Mouse (Mus musculus): Measurements from ENCODE around the gene Saxo2.

The Saxo2 gene

DNA sequence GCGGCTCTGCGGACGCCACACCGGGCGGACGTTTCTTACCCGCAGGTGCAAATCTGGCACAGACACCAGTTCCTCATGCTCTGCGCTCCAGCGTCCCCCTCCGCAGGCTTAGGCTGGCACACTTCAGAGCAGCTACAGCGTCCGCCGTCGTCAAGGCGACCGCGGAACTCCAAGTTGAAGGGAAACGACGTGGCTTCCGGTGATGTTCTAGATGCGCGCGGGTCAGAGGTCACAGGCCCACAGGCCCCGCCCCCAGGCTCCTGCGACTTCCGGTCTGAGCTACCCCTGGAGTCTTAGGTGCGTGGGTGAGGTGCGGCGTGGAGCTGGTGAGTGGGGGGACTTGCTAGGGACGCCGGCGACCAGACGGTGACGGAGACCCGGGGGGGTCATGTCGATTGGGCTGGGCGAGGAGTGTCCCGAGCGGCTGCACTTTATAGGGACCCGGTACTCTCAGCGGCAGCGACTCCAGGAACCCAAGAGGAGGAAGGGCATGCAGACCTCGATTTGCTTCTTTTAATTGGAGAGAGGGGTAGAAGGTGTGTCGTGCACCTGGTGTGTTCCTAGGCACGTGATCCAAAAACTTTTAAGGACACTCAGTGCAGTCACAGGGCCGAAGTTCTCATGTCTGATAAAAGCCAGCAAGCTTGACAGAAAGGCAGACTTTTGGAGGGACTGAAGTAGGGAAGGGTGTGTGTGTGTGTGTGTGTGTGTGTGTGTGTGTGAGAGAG is at the start of gene Saxo2, which contains the start of gene Efl1:
Gene Saxo2, minus strand, starts transcription at position 176 of the 728 bp plus-strand sequence.
Gene Efl1, plus strand, starts transcription at position 262 of the 728 bp plus-strand sequence.
- peak; percentile 97 to 99 for DNase-seq (ENCODE audit: low spot score in 2 of 2)

DNA sequence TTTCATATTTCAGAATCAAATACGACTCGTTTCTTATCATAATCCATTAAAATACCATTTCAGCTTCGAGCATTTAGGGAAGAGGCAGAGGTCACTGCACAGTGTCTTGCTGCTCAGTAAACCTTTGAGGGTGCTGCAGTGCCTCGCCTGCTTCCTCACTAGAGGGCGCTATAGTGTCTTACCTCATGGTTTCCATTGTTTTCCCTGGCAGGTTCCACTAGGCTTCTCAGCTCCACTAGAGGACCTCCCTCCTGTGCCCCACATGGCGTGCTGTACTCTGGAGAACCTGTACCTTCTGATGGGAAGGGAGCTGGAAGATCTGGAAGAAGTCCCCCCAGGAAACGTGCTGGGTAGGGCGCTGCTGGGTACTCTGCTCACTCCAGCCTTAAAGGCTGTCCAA is 49.3 kb upstream of the Saxo2 start:
- no peak for DNase-seq (ENCODE audit: low spot score in 2 of 2)

DNA sequence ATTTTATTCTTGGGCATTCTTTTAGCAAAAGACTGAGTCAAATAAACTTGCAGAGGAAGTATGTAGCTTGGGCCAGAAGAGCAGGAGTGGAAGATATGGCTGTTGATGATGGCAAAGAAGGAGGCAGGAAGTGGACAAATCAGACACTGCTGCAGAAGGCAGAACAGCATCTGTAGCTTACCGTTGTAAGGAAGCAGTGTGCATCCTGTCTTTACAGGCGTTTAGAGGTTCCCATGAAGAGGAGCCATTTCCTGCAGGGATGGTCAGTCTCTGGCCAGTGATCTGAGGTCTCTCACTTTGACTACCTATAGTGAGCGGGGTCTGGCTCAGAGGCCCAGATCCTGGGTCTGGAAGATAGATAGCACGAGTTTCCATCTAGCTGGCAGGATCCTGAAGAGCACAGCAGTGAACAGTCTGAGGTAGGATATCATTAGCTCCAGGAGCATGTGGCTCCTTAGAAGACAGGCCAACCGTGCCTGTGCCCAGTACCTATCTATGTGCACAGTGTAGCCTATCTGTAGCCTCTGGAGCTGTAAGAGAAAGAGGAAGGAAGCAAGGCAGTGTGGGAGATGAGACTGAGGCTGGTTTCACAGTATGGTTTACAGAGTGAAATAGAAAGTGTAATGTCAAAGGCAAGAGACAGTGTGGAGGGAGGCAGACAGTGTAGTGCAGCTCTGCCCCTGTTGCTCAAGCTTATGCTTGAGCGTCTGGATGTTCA is 42.9 kb upstream of the Saxo2 start:
- DNase-seq (ENCODE audit: low spot score in 2 of 2): no peak

DNA sequence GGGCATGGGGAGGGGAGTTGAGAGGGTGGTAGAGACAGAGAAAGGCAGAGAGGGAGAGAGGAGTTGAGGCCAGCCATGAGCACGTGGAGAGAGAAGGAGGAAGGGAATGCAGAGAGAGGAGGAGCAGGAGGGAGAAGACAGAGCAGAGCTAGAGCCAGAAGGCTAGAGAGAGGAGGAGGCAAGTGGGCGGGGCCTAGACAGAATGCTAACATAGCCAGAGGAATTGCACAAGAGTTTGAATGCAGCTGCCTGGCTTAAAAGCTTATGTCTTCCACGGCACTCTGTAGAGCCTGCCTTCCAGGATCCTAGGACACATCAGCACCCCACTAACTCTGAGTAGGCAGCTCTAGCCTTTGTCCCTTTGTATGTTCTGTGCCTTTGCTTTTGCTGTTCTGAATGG is 40.4 kb upstream of the Saxo2 start:
- peak in 1 of 2 experiments; percentile 43 for DNase-seq (ENCODE audit: low spot score in 2 of 2)

DNA sequence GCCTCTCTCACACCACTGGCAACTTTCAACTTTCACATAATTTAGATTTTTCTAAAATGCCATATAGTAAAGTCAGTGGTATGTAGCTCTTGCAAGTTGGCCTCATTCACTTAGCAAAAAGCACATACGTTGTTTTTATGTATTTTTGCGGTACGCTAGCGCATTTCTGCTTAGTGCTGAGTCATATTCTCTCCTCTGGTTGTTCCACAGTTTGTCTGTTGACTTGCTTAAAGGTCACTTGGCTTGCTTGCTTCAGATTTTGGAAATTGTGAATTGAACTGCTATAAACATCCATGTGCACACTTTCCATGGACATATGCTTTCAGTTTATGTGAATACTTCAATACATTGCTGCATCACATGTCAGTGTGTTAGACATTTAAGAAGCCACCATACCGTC is 31.6 kb upstream of the Saxo2 start:
- DNase-seq (ENCODE audit: low spot score in 2 of 2): no peak

DNA sequence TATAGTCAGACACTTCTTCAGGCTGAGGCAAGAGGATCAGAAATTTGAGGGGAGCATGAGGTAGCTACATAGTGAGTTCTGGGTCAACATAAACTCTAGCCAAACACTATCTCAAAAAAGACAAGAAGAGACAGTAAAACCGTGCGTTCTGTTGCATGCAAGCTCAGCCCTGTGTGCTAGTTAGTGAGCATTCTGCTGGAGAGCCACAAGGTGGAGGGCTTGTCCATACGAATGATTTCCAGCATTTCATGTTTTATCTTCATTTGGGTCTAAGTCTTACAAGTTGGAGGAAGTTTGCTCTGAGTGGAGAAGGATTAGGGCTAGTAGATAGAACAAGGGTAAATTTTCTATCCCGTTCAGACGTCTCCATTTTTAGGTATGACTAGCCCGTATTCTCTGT is 28.5 kb upstream of the Saxo2 start:
- DNase-seq (ENCODE audit: low spot score in 2 of 2): no peak

DNA sequence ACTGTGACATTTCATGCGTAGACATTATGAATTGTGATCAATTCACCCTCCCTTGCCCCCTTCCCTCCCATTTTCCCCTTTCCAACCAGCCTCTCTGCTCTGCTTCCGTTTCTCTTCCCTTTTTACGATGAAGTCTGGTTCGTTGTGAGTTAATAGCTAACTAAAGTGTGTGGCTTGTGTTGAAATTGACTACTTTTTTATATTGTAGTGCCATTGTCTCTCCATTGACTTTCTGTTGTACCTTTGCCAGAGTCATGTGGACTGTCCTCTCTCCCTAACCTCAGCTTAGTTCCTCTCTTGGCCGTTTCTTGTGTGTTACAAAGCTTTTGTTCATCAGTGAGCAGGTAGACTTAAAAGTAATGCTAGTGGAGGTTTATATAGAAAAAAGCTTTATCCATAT is 27.7 kb upstream of the Saxo2 start:
- no peak for DNase-seq (ENCODE audit: low spot score in 2 of 2)

DNA sequence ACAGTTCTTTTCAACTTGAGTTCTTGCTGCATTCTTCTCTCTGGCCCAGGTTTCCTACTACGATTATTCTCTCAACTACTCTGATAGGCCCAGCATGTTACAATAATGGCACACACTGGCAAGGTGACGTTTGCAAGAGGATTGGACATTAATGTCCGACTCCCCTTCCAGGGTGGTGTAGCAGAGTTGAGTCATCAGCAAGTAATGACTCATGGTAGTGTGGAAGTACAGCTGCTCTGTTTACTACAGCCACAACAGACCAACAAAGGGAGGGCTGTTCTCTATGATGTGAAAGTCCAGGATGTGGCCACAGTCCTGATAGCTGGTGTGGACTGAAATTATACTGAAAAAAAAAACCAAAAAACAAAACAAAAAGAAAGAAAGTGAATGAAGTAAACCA is 16.3 kb upstream of the Saxo2 start:
- DNase-seq (ENCODE audit: low spot score in 2 of 2): no peak

DNA sequence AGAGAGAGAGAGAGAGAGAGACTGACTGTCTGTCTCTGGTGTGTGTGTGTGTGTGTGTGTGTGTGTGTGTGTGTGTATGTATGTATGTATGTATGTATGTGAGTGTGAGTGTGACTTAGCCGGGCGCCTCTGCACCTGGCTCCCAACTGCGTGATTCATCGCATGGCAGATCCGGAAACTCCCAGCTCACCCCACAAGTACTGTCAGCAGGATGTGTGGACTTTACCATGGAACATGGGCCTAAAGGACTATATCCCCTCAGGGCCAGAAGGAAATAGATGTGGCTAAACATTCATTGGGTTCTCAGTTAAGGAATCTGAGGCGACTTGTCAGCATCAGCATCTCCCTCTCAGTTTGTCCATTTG is 735 bp upstream of the Saxo2 start:
- DNase-seq (ENCODE audit: low spot score in 2 of 2): peak in 1 of 2 experiments; percentile 31

DNA sequence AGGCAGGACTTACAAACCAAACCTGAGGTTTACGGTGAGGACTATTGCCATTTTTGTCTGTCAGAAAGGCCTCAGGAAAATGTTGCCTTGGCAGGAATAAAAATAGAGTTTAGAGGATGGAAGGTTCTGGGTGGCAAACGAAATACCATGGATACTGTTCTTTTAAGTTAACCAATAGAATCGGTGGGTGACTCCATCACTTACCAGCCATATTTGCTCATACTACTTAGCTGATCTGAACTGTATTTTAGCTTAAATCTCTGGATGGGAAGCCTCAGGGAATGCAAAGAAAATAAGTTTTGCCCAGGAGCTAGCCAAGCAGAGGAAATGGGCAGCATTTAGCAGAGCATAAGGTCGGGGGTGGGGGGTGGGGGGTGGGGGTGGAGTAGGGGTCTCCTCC is 419 bp downstream of the Saxo2 start:
- no peak for DNase-seq (ENCODE audit: low spot score in 2 of 2)

DNA sequence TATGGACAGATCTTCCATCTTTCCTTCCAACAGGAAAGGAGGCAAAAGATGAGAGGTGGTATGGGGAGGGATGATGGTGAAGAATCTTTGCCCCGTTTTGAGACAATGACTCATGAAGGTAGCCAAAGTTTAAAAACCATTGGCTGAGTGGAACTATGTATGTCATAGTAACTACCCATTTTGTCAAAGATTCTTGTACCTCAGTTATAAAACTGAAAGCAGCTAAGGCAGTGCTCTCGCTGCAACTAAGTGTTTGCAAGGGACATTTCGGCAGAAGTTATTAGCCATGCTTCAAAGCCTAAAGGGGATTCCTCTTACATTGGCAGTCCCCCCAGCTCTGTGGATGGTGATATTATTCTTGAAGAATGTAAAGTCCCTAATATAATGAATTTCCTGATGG is 1.1 kb downstream of the Saxo2 start:
- no peak for DNase-seq (ENCODE audit: low spot score in 2 of 2)

DNA sequence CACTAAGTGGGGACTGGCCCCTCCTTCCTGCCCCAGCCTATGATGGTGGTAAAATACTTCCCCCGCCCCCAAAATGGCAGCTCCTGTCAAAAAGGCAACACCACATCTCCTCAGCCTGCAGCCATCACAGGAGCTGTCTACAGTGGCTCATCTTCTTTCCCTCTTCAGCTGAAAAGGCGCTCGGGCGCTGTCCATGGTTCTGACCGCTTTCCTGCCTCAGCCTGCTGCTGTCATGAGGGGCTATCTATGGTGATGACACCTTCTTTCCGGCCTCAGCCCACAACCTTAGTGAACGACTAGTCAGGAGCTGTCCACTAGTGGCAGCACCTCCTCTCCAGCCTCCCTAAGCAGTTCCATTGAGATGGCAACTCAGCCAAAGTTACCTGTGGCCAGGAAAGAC is 23.0 kb downstream of the Saxo2 start:
- DNase-seq (ENCODE audit: low spot score in 2 of 2): no peak

DNA sequence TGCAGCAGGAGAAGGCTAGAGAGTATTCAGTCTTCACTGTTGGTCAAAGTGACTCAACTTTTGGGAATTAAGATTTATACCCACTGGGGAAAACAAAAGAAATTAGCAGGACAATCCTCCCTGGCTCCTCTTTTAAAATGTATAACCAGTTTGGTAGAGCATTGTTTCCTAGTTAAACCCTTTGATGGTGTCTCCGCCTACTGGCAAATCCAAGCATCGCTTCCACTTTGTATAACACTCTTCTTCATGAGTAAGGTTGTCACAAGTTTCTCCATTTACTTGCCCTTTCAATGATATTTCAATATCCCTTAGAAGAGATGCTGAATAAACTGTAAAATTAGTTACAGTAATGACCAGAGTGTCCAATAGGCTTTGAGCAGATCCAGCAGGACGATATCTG is 38.7 kb downstream of the Saxo2 start:
- peak; percentile 3 to 5 for DNase-seq (ENCODE audit: low spot score in 2 of 2)

DNA sequence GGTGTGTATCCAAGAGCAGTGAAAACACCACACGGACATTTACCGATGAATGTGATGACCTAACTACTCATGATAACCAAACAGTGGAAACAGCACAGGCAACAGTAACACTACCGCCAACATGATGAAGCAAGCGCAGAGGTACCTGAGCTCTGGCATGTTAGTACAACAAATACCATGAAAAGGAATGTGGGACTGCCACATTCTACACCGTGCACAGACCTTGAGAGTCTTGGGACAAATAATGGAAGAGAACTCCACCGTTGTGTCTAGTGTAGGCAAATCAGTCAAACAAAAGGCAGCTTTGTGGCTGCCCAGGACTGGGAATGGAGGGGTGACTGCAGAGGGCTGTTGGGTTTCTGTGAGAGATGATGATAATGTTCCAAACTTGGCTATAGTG is 42.9 kb downstream of the Saxo2 start:
- no peak for DNase-seq (ENCODE audit: low spot score in 2 of 2)

DNA sequence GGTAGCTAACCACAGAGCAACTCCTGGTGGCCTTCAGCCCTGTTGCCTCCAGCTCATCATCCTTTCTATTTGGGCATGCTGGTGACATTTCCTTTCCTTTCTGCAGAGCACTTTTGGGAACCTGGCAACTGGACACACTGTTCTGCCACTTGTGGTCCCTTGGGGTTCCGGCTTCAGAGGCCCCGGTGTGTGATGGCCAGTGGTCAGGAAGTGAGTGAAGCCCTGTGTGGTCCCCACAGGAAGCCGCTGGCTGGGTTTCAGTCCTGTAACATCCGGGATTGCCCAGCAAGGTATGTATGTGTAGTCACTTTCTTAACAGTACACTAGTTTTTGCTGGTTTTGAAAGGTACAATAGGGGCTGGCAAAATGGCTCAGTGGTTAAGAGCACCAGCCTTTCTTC is 46.3 kb downstream of the Saxo2 start:
- DNase-seq (ENCODE audit: low spot score in 2 of 2): no peak

DNA sequence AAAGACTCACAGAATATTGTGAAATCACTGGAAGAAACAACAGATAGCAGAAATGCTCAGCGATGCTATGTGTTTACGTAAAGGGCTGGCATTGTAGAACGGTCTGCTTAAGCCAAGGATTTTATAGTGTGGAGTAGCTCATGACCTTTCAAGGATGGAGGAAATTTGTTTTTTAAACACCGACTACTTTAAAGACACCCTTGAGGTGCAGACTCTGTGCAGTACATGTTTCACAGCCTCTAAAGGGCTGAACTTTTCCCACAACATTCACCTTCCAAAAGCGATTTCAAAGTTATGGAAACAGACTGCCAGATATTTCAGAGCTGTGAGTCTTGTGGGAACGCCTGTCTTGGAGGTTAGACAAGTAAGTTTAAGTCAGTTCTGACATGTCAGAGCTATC is 57.4 kb downstream of the Saxo2 start:
- no peak for DNase-seq (ENCODE audit: low spot score in 2 of 2)
